Mouse (Mus musculus) kidney, adult 8-10 months (tissue): ENCODE measurements around the gene Clcn7.
"Not testable (repeated sequence)": the region's sequence is repeated elsewhere in the genome, so short reads cannot be mapped to it uniquely, and the experiment has no call there.

Source experiments
- DNase-seq, 2 experiments: peaks; one replicate each; pipeline ENCODE4 v3.0.0; 2022

Gene Clcn7

DNA sequence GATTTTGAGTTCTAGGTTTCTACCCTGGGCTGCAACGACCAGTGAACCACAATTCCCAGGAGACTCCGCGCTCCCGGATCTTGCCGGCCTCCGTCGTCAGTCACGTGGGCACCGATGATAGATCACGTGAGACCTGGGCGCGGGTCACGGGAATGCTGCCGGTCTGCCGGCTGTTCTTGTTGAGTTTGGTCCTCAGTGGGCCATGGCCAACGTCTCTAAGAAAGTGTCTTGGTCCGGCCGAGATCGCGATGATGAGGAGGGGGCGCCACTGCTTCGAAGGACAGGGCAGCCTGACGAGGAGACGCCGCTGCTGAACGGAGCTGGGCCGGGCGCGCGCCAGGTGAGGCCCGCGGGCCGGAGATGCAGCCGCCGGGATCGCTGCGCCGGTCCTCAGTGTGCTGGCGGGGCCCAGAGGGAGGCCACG is at the start of gene Clcn7:
Gene Clcn7, plus strand, starts transcription at position 117 of the 424 bp plus-strand sequence.
- peak; percentile 90 to 95 for DNase-seq

DNA sequence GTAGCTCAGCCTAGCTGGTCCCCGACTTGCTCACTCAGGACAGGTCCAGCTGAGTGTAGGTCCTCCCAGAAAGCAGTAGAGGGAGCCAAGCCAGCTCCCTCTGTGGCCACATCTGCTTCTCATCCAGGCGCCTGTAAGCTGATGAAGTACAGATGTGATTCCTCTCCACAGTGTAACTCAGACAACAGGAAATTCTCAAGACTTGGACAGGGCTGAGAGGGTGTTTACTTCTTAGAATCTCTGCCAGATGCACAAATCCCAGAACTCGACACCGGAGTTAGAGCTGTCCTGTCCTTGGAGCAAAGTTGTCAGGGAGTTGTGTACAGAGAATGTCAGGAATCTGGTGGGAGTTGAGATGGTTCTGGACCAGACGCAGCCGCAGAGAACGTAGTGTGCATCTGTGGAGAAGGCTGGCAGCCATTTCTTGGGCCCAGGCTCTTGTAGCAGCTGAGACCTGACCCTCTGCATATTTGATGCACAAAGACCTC is 49.7 kb upstream of the Clcn7 start, which contains the start of gene Tmem204:
Gene Tmem204, minus strand, starts transcription at position 148 of the 488 bp plus-strand sequence.
- peak; percentile 55 to 77 for DNase-seq

DNA sequence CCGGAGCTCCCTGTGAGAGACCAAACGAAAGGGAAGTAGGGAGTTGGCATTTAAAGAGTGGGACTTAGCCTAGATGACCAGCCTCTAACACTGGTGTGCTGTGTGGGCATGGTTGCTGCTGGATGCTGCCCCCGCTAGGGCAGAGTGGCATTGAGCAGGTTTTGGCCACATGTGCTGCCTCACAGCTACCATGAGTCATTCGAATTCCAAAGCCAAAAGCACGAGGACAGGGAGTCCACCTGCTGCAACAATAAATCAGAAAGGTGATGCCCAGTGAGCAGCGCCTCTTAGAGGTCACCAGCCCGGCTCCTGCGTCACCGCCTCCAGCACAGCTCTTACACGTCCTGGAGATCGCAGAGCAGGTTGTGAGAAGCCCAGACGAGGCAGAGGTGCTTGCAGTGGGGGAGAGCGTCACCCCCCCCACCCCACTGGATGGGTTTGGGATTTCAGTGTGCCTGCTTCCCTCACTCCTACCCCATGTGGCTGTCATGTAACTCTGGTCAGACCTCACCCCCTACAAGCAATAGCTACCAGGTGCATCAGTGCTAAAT is 48.3 kb upstream of the Clcn7 start:
- no peak for DNase-seq

DNA sequence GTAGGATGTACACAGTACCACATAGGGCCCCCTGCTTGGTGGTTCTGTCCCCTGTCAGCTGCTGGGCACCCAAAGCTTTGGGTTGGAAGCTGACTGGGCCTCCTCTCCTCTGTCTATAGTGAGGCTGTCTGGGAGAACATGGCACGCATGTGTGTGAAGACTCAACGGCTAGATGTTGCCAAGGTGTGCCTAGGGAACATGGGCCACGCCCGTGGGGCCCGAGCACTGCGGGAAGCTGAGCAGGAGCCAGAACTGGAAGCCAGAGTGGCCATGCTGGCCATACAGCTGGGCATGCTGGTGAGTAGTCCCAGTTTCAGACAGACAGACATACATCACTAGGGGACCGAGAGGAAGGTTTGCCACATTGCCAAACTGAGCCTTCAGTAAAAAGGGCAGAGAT is 46.5 kb upstream of the Clcn7 start:
- DNase-seq = no peak

DNA sequence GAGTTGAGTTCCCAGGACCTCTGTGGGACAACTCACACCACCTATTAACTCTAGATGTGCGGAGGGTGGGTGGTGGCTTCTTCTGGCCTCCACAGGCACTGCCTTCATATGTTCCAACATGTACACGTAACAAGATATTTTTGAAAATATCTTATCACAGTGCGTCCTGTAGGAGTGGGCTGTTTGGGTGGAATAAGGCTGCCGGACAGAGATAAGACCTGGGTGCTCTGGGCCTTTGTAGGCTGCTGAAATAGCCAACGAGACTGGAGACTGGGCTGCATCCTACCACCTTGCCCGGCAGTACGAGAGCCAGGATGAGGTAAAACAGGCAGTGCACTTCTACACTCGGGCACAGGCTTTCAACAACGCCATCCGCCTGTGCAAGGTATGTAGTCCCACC is 44.0 kb upstream of the Clcn7 start:
- DNase-seq = no peak

DNA sequence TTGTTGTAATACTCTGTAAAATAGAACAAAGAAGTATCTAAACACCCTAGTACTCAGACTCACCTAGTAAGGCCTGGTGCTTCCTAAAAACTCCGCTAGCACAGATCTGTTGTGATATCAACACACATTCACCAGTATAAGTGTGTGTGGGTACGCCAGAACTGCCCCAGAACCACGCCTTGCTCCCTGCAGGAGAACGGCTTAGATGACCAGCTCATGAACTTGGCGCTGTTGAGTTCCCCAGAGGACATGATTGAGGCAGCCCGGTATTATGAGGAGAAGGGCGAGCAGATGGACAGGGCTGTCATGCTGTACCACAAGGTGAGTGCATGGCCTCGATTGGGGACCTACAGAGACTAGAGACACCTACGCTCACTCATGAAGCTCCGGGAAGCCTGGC is 42.7 kb upstream of the Clcn7 start:
- no peak for DNase-seq

DNA sequence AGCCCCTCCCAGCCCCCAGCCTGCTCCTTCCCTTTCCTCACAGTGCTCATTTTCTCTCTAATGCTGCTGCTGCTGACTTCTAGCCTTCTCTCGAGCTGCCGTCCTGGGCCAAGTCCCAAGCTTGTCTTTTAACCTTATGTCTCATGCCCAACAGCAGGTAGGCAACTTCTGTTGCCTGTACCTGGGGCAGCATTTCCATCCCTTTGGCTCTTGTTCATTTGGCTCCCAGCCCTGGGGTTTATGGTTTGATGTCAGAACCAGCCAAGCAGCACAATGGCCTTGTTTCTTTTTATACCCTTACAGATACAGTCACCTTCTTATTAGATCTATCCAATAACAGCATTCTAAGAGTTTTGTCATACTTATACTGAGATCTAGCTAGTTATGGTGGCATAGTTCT is 37.0 kb upstream of the Clcn7 start:
- DNase-seq = peak; percentile 74 to 80

DNA sequence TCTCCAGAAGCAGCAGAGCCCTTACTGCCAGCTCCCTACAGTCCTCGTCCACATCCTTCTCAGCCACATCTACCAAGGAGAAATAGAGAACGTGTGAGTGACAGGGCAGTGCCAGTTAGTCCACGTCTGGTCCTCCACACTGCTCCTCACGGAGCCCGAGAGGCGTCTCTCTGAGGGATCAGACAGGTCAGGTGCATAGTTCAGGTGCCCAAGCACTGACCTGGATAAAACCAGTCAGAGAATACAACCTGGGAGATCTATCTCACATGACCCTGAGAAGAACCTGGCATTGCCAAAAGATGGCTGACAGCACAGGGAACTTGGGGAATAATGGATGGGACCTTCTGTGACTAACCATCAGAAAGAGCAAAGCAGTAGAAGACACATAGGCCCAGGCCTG is 33.1 kb upstream of the Clcn7 start:
- DNase-seq = peak; percentile 41 to 46

DNA sequence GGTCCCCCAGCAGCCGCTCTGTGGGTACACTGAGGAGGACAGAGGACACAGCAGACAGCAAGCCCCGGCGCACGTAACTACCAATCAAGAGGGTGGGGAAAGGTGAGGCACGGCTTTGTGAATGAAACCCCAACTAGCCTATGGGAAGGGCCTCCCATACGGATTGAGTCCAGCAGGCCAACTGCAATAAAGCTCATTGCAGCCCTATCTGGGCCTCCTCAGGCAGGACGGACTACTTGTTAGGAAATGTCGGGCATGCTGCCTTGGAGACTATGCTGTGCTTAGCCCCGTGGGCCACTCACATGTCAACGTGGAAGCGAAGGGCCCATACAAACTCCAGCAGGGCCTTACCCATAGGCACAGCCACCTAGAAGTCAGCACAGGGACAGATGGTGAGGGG is 31.9 kb upstream of the Clcn7 start:
- DNase-seq = no peak

DNA sequence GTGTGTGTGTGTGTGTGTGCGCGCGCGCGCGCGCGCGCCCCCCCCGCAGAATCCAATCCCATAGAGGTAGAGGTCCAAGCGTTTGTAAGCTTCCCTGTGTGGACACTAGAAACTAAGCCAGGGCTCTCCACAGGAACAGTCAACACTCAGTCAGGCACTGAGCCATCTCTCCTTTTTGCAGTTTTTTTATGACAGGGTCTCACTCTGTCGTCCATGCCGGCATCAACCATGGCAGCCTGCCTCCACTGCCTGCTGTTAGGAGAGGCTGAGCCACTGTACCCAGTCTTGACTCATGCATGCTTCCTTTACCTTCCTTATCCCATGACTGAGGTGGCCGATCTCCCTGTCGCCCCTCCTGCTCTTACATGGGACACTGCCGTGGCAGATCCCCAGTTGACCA is 25.4 kb upstream of the Clcn7 start:
- DNase-seq = no peak

DNA sequence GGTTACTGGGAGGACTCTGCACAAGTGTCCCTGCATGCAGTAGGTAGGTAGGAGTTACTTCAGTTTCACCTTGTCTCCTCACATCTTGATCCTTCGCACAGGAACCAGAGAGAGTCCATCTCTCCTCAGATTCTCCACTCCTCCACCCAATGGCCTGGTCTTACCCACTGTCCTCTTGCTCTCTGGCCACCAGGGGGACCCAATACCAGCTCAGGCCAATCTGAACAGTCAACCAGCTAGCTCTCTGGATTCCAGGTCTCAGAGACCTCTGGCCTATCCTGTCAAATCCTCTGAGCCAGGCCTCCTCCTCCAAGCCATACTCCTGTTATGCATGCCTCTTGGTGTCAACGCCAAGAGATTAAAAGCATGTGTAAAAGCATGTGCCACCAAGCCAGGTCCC is 23.6 kb upstream of the Clcn7 start:
- DNase-seq = peak; percentile 41 to 65

DNA sequence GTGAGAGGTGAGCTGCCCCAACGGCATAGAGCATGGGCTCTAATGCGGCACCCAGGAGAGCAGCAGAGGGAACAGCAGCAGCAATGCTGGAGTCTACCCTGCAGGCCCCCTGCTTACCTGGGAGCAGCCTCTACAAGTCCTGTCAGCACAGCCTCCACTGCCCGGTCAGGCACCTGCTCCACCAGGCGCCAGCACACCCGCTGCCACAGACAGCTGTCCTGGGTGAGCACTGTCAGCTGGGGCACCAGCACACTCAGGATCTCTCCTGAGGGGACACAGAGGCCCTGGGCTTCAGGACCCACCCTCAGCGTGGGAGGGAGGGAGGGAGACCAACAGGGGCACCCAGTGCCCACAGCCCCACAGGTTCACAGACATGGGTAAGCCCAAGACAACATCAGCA is 22.6 kb upstream of the Clcn7 start:
- DNase-seq = no peak

DNA sequence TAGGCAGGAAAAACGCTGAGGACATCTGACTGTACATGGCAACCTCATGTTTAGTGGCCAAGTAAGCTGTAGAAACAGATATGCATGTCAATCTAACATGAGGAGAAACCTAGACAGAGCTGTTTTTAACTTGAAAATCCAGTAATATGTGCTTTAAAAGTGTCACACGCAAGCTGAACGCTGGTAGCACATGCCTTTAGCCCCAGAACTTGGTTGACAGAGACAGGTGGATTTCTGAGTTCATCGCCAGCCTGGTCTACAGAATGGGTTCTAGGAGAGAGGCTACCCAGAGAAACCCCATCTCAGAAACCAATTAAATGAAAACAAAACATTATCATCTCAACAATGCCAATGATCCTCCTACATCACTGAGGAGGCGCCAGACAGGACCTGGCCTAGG is 22.0 kb upstream of the Clcn7 start:
- DNase-seq = no peak

DNA sequence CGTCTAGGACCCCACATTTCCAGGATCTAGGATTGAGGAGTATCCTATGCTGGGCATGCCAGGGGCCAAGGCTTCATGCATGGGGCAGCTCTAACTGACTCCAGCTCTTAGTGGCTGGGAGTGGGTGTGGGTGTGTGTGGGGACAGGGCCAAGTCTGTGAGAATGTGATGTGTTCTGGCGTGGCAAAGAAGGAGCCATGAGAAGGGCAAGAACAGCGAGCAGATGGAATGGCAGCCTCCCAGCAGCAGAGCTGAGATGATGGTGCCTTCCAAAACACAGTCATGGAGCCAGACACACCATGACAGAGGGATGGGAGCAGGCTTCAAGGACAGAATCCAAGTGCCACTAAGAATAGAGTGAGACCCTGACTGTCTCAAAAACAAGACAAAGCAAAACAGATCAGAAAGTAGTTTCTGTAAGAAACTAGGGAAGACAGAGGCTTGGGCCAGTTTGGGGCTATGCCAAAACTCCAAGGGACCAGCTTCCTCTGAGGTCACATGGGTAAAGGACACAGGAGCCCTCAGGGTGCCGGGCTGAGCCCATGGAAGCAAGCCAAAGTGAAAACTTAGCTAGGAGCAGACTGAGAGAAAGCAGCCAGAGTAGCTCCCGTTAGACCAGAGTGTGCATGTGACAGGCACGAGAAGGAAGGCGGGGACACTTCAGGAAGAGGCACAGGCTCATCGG is 21.3 kb upstream of the Clcn7 start:
- DNase-seq = peak; percentile 72 to 84

DNA sequence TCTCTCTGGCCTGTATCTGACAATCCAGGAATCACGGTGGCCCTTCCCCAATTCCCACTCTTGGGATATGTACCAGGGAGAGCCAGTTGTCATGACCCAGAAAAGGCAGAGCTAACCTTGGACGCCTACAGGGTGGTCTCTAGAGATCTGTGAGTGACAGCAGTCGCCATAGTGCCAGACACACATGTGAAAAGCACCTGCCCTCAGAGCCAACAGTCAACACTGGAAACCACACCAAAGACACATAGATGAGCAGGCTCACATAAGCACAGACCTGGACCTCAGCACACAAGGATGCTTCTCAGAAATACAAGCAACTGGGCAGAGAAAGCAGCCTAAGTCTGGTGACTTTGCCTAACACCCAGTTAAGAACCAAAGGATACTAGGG is 20.8 kb upstream of the Clcn7 start:
- DNase-seq = no peak

DNA sequence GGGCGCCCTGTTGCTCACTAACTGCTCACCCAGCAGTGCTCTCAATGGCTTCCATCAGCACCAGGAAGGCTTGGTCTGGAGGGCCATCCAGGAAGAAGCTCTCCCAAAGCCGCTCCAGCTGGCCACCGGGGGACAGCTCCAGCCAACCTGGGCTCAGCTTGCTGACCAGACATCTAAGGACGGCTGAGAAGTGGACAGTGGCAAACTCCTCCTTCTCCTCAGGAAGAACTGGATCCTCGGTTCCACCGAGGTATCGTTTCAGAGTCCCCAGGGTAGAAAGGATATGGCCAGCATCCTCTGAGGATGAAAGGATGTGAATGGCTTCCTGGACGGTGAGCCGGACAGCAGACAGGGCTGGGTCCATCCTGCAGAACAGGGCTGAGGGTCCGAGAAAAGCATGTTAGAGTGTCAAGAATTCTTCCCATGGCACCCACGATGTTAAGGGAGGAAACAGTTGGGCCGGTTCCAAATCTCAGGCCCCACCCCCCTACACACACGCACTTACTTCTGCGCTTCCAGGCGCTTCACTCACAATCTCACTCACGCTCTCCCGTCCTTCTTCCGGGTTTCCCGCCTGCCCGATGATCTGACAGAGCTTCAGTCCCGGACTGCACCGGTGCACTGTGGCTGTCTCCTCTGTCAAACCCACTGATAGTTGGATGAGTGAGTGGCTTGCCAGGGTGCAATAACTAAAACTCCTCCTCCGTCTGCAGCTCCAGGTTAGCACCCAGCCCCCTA is 18.1 kb upstream of the Clcn7 start:
- no peak for DNase-seq

DNA sequence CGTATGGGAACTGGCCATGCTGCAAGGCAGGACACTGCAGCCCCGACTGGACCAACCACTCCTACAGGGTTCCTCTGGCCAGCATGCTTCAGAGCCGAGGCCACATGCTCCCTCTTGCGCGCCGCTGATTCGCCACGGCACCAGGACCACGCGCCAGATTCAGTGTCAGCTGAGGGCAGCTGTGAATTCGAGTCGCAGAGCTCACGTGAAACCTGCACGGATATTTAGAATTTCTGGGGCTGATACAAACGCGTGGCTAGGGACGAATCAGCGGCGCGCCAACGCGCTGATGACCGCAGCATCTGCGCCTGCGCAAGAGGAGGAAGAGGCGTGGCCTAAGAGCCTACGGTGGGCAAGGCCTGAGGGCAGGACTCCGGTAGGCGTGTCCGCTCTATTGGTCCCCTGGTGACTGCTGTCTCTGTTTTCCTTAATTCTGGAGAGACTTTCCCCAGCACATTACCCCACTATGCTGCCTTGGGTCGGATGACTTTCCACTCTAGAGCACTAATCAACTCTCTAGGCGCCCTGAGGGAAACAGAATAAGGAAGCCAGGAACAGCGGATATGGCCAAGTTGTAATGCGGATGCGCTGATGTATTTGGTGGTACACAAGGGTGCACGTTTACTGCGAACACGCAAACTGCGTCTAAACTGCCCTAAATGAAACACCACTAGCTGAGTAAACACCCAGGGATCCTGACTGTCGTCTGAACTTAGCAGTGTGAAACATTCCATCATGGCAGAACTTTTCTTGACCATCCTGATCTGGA is 17.3 kb upstream of the Clcn7 start, which contains the start of gene Telo2:
Gene Telo2, minus strand, starts transcription at position 304 of the 769 bp plus-strand sequence.
- DNase-seq = peak; percentile 90 to 92

DNA sequence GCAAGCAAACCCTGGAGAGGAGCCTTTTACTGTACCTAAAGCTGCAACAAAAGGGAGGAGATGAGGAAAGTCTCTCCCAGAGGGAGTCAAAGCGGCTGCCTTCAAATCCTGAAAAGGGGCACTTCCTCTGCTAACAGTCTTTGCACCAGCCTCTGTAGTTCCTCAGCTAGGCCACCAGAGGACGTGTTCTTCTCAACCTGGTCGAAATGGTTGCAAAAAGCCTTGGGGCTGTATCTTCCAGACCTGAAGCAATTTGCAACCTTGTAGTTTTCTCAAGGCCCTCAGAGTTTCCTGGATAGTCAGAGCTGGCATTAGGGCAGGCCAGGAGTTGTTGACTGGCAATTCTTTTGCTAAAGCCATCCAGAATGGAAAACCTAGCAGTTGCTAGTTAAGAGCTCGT is 15.9 kb upstream of the Clcn7 start:
- DNase-seq = no peak

DNA sequence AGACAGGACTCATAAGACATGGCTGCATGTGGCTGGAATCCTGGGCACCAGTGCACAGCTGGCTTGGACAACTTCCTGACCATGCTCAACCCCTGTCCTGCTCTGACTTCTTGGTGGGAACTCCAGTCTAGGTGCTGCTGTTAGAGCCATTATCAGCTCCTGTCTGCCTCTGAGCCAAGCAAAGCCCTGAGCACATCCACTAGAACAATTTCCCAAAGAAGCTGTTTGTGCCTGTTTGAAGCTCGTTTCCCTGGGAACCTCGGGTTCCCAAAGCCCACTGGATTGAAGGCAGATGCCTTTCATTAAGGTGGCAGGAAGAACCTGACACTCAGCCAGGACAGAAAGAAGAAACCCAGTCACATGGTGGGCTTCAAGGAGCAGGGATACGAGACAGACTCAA is 12.8 kb upstream of the Clcn7 start, which contains the start of gene Ptx4:
Gene Ptx4, plus strand, starts transcription at position 355 of the 400 bp plus-strand sequence.
- no peak for DNase-seq

DNA sequence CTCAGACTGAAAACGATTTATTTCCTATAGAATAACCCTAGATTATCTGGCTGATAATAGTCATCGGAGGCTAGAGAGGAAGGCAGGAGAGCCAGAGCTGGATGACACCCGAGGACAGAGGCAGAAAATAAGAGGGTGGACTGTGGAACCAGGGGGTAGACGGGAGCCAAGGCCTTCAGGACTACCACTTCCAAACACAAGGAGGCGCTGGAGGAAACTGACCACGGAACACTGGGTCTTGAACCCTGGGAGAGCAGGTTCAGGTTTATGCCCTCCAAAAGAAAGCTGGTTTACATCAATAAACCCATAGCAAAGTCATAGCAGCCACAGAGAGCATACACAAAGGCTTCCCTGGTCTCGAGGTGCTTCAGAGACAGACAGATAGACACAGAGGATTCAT is 9.2 kb upstream of the Clcn7 start:
- peak in 1 of 2 experiments; percentile 30 for DNase-seq

DNA sequence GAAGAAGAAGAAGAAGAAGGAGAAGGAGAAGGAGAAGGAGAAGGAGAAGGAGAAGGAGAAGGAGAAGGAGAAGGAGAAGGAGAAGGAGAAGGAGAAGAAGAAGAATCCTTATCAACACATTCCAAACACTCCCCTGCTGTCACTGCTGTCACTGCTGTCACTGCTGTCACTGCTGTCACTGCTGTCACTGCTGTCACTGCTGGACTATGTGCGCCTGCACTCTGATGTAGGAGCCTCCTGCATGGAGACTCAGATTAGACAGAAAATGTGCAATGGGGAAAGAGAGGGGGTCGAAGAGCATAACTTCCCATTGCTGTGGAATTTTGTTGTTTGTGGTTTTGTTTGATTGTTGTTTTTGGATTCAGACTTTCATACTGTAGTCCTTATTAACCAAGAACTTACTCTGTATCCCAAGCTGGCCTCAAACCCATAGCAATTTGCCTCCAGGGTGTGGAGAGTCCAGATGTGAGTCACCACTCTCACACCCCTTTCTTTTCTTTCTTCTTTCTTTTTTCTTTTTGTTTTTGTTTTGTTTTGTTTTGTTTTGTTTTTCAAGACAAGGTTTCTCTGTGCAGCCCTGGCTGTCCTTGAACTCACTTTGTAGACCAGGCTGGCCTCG is 7.6 kb upstream of the Clcn7 start:
- DNase-seq = not testable (repeated sequence)

DNA sequence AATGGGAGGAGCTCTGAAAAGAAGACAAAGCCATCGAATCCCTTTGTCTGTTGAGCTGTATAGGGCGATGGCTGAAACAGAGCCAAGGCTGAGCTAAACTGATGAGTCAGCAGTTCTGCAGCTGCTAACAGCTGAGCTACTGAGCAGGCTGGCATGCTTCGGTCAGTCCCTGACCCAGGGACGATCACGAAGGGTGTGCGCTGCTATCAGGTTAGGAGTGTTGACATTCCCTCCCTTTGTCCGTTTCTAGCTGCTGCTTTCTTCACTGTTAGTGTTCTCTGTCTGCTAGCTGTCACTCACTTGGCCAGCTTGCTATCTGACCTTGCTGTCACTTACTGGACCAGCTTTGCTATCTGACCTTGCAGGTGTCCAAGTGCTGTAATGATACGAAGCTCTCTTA is 6.1 kb upstream of the Clcn7 start:
- DNase-seq = no peak

DNA sequence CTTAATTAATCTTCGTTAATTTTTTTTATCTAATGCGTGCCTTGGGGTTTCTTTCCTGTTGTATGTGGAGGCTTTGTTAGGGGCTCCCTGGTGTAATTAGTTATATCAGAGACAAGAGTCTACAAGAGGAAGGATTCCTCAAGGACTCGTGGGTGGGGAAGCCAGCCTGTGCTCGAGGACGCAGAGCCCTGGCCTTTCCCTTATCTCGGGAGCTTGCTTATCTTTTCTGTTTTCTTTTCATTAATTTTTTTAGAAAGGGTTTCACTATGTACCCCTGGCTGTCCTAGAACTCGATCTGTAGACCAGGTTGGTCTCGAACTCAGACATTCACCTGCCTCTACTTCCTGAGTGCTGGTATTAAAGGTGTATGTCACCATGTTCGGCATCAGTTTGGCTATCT is 5.5 kb upstream of the Clcn7 start:
- no peak for DNase-seq
